Mouse (Mus musculus) left cerebral cortex, adult 9 months (tissue): Measurements from ENCODE around the gene Ap5z1.
A peak's percentile ranks its signal among the peaks of the same experiment; 100 is the strongest.

ENCODE experiments used
- DNase-seq, 2 experiments: peaks; one replicate each; pipeline ENCODE4 v3.0.0; 2022; ENCODE audit warnings: low spot score in 2 of 2

Ap5z1 gene

DNA sequence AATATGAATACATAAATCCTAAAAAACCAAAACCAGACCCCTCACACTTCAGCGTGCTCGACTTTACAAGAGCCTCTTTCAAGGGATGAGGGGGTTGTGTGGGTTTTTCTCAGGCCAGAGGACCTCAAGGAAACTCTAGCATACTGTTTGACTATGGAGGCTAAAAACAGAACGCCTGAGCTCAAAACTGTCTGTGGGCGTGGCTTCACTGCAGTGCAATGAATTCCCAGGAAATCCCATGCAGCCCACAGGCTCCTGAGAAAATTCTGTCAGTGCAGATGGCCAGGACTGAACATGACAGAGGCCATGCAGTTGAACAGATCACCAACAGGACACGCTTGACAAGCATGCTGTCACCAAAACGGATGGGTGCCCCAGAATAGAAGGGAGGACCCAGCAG lies 55.2 kb downstream of the Ap5z1 start:
- peak in 1 of 2 experiments; percentile 15 for DNase-seq

DNA sequence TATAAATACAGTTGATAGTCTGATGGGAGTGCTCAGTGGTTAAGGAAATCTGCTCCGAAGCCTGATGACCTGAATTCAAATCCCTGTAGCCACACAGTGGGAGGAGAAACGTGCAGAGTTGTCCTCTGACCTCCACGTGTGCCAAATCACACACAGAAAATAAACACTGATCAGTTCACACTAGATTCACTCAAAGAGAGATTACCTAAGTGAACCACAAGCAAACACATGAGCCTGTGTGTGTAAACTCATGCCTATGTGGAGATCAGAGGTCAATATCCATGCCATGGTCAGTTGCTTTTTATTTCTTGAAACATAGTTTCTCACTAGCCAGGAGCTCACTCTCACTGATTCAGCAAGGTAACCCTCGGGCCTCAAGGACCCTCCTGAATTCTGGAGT lies 56.6 kb downstream of the Ap5z1 start:
- no peak for DNase-seq

DNA sequence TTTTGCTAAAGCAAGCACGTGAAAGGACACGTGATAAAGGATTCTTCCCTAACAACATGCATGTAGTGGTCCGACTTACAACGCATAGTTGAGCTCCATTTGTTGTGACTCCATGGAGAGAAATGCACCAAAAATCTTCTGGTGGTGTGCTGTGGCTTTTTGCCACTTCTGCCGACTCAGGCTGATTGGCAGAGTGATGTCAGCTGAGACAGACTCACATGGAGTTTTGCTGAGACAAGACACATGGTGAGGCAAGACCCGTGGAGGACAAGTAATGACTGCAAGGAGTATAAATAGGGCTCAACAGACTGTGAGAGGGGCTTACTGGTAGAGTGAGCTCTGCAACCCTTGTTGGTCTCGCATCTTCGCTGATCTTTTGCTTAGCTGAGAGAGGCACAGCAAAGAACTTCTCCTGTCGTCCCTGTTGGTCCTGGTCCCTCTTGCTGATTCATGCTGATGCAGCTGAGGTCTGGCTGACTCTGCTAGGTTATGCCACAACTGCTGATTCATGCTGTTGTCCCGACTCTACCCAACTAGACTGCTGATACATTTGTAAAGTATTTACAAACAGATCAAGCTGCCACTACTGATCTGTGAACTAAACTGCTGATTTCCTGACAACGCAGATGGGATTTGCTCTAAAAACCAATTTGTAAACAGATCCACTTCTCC lies 57.6 kb downstream of the Ap5z1 start:
- no peak for DNase-seq

DNA sequence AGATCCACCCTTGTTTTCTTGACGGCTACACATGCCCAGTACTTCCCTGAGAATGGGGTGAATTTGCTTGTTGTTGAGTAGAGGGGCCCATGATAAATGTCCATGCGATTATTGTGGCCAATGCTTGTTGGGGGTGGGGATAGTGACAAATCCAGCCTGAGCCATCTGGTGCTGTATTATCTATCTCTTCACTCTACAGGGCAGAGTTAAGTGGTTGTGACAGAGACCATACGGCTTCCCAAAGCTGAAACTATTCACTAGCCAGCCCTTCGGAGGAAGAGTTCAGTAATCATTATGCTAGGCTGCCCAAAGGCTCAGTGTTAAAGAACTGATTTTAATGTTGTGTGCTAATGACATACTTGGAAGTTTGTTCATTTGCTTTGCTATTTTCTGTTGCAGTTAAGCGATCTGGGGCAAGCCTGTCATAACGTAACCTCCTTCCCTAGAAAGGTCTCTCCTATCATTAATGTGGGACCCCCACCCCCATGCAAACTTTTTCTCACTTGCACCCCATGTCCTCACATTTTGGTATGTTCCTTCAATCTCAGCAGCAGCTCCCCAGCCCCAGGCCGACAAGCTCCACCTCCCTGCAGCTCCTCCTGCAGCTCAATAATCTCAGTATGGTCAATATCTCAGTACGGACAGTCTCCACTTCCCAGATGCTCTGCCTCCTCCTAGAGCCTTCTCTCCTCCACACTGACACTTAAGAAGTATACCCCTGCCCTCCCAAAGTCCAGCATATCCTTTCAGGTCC lies 61.1 kb downstream of the Ap5z1 start:
- no peak for DNase-seq
